Mouse (Mus musculus) lung, adult 10 weeks (tissue): Measurements from ENCODE around the gene Bcl7c. TPM values are rescaled to one million over a fixed set of nuclear protein-coding genes. Genes with fewer than 3 reads are reported as not detected.

ENCODE experiments used
- polyA plus RNA-seq: library from polyadenylated mRNA; stranded (reverse); fragments of 350-450 nt; fragmentation: Illumina TruSeq; extraction: RNeasy Lipid Tissue Mini Kit (QIAGEN cat#74804); gene quantifications from one replicate; pipeline ENCODE4 v1.2.3, GENCODE M21; 2014; ENCODE audit warnings: low read depth, low replicate concordance; ENCODE audit not compliant: insufficient read depth

The Bcl7c gene
- polyA plus RNA-seq, result 35.1 TPM

DNA sequence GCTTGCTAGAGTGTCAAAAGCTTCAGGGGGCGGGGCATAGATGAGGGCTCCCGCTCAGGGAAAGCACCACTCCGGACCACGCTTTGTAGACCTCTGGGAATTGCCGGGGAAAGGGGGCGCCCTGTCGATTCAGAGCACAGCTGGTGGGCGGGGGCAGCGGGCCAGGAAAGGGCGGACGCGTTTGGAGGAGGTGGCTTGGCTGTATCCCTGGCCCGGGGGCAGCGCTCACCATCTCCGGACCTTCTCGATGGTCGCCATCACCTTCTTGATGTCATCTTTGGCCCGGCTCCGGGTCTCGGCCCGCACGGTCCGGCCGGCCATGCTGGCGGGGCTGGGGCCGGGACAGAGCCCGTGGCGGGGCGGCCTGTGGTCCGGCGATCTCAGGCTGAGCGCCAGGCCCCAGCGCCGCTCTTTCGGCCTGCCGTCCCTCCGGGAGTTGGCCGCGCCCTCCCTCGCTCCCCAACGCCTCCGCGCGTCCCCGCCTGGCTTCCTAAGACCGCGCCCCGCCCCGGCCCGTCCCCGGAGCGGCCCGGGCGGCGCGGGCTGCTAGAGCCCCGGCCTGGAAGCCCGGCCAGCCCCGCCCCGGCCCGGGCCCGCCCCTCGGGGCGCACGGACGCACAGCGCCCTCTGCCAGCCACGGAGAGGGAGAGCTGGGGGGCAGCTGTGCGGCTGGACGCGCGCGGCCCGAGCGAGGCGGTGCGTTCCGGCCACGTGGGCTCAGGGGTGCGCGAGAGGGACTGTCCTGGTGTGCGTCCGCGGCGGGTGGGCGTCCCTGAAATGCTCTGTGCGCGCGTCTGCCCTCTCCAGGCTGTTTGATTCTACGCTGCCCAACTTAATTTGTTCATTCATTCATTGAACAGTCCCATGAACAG, at the start of gene Bcl7c:
Bcl7c (minus strand) TSS at position 727 of the 872 bp plus-strand sequence.

DNA sequence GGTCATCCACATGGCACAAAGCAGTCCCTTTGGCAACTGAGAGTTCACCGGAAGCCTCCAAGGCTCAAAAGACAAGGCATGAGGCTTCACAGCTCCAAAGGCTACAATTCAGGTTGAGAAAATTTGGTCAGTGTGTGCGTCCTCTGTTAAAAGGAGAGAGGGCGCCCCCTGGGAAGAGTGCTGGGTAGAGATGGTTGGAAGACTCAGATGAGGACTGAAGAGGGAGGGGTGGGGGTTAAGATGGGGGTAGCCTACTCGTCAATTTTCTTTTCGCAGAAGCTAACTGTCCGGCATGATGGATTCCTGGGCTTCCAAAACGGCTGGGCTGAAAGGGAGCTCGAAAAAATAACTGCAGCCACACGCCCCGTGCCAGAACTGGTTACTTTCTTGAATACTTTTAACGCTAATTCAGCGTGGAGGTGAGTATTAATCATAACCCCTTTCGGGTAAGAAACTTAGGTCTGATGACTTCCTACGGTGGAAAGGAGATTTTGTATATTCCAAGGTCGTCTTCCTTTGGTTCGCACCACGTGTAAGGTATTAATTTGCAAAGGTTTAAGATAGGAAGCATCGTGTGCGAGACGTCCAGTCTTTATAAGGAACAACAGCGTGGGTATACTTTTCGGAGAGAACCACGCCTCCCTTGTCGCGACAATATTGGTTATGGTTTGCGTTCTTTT, 35.8 kb upstream of the Bcl7c start, which contains the start of gene Fbxl19:
Fbxl19 (plus strand) TSS at position 178 of the 680 bp plus-strand sequence.

DNA sequence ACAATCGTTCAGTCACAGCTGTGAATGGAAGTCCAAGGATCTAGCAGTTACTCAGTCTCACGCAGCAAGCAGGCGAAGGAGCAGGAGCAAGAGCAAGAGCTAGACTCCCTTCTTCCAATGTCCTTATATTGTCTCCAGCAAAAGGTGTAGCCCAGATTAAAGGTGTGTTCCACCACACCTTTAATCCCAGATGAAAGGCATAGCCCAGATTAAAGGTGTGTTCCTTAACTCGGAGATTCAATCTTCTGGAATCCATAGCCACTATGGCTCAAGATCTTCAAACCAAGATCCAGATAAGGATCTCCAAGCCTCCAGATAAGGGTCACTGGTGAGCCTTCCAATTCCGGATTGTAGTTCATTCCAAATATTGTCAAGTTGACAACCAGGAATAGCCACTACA, 23.3 kb upstream of the Bcl7c start, which contains the start of gene Ctf2:
Ctf2 (minus strand) TSS at position 101 of the 400 bp plus-strand sequence.

DNA sequence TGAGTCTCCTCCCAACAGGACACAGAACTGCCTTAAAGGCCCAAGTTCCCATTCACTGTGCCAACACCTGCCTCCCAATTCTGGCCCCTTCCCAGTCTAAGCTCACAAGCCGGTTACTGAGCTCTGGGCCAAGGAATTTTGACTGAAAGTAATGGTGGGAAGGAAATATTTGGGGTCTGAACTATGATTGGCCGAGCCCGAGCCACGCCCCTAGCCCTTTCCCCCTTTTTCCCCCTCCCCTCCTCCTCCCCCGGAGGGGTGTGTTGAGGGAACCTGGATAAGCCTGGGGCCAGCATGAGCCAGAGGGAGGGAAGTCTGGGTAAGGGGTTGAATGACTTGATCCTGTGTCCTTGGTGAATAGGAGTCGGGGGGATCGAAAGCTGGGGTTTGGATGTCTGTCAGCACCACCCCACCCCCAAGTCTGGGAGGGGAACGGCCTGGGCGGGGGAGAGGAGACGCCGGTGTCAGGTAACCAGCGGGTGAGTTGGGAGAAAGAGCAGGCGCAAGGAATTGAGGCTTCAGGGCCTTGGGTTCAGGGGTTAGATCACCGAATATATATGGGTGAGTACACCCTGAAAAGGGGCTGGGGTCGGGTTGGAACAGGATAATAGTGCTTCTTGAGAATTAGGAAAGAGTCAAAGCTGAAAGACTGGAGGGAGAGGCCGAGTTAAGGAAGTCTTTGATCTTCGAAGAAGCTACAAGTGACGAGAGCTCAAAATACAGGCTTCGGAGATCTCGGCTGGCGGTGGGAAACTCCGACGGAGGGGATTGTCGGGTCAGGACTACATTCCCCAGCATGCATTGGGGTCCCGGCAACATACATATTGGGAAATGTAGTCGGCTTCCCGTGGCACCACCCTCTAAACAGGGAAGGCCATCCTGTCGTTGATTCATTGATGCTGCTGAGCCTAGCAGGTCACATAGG, 4.0 kb upstream of the Bcl7c start, which contains the start of gene Ctf1:
Ctf1 (plus strand) TSS at position 276 of the 925 bp plus-strand sequence.

DNA sequence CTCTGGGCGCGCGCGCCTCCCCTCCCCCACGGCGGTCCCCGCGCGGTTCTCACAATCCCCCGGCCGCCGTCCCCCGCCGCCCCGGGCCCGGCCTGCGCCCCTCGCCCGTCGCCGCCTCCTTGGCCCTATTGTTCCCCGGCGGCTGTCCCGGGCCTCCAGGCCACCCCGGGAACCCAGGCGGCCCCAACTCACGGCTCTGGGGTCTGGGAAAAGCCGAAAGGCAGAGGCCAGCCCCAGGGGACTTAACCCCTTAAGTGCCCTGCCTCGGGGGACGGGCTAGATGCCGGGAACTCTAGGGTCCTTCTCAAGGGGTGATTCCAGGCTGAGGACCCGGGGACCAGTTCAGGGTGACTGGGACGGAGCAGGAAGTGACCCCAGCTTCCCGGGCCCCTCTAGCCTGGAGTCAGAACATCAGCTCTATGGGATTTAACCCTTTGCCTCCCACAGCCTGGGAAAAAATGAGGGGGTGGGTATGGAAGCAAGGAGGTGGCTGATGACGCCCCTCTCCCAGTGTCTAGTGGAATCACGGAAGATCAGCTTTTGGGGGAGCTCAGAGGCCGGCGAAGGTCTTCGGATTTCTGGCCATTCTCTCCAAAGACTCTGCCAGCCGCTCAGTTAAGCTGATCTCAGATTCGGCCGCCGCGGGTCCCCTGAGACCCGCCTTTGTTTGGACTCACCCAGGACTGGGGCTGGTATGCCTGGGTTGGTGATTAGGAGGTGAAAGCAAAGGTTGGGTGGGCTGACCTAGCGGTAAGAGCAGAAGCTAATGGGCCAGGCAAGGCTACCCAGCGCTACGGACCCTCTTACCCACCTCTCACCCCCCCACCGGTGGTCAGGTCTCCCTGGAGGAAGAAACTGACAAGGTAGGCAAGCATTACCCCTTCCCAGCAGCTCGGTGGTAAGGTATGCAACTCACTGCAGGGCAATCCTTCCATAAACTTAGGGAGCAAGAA, 93.6 kb downstream of the Bcl7c start, which contains the start of gene Zfp629:
Zfp629 (minus strand) TSS at position 907 of the 953 bp plus-strand sequence.

Other genes with a start within 250 kb of the Bcl7c start
- gene Prr14, start 249.3 kb downstream of the Bcl7c start, polyA plus RNA-seq, result 32.8 TPM
- gene Fbrs, start 229.7 kb downstream of the Bcl7c start, polyA plus RNA-seq, result 24.3 TPM
- gene Srcap, start 196.9 kb downstream of the Bcl7c start, polyA plus RNA-seq, result 1.8 TPM
- gene Gm42715, start 189.3 kb downstream of the Bcl7c start, polyA plus RNA-seq, result 11.9 TPM
- gene Tmem265, start 147.5 kb downstream of the Bcl7c start, polyA plus RNA-seq, result not detected
- 29.0 TPM for gene Phkg2, start 135.6 kb downstream of the Bcl7c start, polyA plus RNA-seq
- 20.2 TPM for gene Ccdc189, start 120.3 kb downstream of the Bcl7c start, polyA plus RNA-seq
- gene Rnf40, start 120.2 kb downstream of the Bcl7c start, polyA plus RNA-seq, result 24.5 TPM
- gene Zfp629, start 93.1 kb downstream of the Bcl7c start, polyA plus RNA-seq, result 5.9 TPM
- 5.6 TPM for gene Ctf1, start 3.8 kb upstream of the Bcl7c start, polyA plus RNA-seq
- not detected for gene Ctf2, start 23.2 kb upstream of the Bcl7c start, polyA plus RNA-seq
- gene Fbxl19, start 35.6 kb upstream of the Bcl7c start, polyA plus RNA-seq, result 5.9 TPM
- gene Orai3, start 60.9 kb upstream of the Bcl7c start, polyA plus RNA-seq, result 36.1 TPM
- gene Setd1a, start 67.7 kb upstream of the Bcl7c start, polyA plus RNA-seq, result 6.3 TPM
- not detected for gene Gm49388, start 76.7 kb upstream of the Bcl7c start, polyA plus RNA-seq
- 43.9 TPM for gene Hsd3b7, start 91.7 kb upstream of the Bcl7c start, polyA plus RNA-seq
- gene Stx4a, start 115.4 kb upstream of the Bcl7c start, polyA plus RNA-seq, result 82.2 TPM
- 0.61 TPM for gene Stx1b, start 115.6 kb upstream of the Bcl7c start, polyA plus RNA-seq
- gene Zfp646, start 167.3 kb upstream of the Bcl7c start, polyA plus RNA-seq, result 7.3 TPM
- gene Zfp668, start 167.9 kb upstream of the Bcl7c start, polyA plus RNA-seq, result 2.2 TPM
- 1.5 TPM for gene Prss53, start 182.0 kb upstream of the Bcl7c start, polyA plus RNA-seq
- not detected for gene Gm21974, start 186.5 kb upstream of the Bcl7c start, polyA plus RNA-seq
- gene Vkorc1, start 186.7 kb upstream of the Bcl7c start, polyA plus RNA-seq, result 114 TPM
- gene Bckdk, start 195.1 kb upstream of the Bcl7c start, polyA plus RNA-seq, result 36.0 TPM
- gene Kat8, start 203.6 kb upstream of the Bcl7c start, polyA plus RNA-seq, result 15.1 TPM
- 48.3 TPM for gene Prss8, start 221.2 kb upstream of the Bcl7c start, polyA plus RNA-seq
- gene Prss36, start 237.8 kb upstream of the Bcl7c start, polyA plus RNA-seq, result 8.8 TPM